Mouse (Mus musculus) urinary bladder, postnatal 0 days (tissue): ENCODE results near the gene Gm2007. TPM values are rescaled to one million over a fixed set of nuclear protein-coding genes. Genes with fewer than 3 reads are reported as not detected.

Experiments
- polyA plus RNA-seq: library from polyadenylated mRNA; unstranded; fragments of >200 nt; fragmentation: Nextera tagmentation; extraction: Ambion mirVana; gene quantifications from 2 replicates; pipeline ENCODE4 v1.2.1, GENCODE M21; 2015

Gene Gm2007
- not detected in 2 replicates for polyA plus RNA-seq

GRCm38 (mm10) chr2:175741237-175741636 is at the start of gene Gm2007:
Gene Gm2007 (plus strand): TSS chr2:175741537.

GRCm38 (mm10) chr2:175703546-175703945 is 37.8 kb upstream of the Gm2007 start, which contains the start of gene Zfp969:
Gene Zfp969 (minus strand): TSS chr2:175703646.

GRCm38 (mm10) chr2:175800993-175801392 is 59.7 kb downstream of the Gm2007 start, which contains the start of gene Gm14288:
Gene Gm14288 (minus strand): TSS chr2:175801093.

Other genes starting within 250 kb of the Gm2007 start
- not detected in 2 replicates for gene Gm11007, start 97.6 kb upstream of the Gm2007 start, polyA plus RNA-seq
- gene Zfp969, start 37.9 kb upstream of the Gm2007 start, polyA plus RNA-seq = 50.1 and 51.3 TPM in 2 replicates
- 1.6 and 2.7 TPM in 2 replicates for gene Gm14288, start 59.6 kb downstream of the Gm2007 start, polyA plus RNA-seq
- 21.3 and 24.2 TPM in 2 replicates for gene Gm6710, start 127.7 kb downstream of the Gm2007 start, polyA plus RNA-seq
- gene Zfp966, start 189.6 kb downstream of the Gm2007 start, polyA plus RNA-seq = 0.80 and 1.2 TPM in 2 replicates
- 13.3 and 20.0 TPM in 2 replicates for gene Gm2026, start 223.8 kb downstream of the Gm2007 start, polyA plus RNA-seq